Mouse (Mus musculus): ENCODE measurements around the gene Wnt1. TPM values are rescaled to one million over a fixed set of nuclear protein-coding genes. Genes with fewer than 3 reads are reported as not detected.

Gene Wnt1
- polyA plus RNA-seq, 1 experiment from 2014 or later: not detected

GRCm38 (mm10) chr15:98781166-98781565 is 8.5 kb upstream of the Wnt1 start:
- no peak overlapping the region for H3K27ac ChIP-seq
- DNase-seq (ENCODE audit: low spot score): no peak
- 29% methylated on average over 6 of the region's 6 CpGs for WGBS
- H3K36me3 ChIP-seq: no peaks in the 10 kb centered on the region
- 0 out of 2 replicates have a peak, but pooled peaks cover 2% of the 10 kb centered on the region for H3K9me3 ChIP-seq (replicated peaks)
- H3K4me3 ChIP-seq: no peak overlapping the region
- H3K27me3 ChIP-seq (ENCODE audit: low read depth, poor library complexity, severe bottlenecking): peaks cover 93% of the 10 kb centered on the region
- peaks cover 35% of the 10 kb centered on the region for H3K4me1 ChIP-seq

- H3K27ac ChIP-seq: no peak overlapping the region
- 29% methylated on average over 7 of the region's 7 CpGs for WGBS
- no peak overlapping the region for H3K4me3 ChIP-seq
- peaks cover 10% of the 10 kb centered on the region for H3K4me1 ChIP-seq
- peaks cover 93% of the 10 kb centered on the region for H3K27me3 ChIP-seq (ENCODE audit: low read depth, poor library complexity, severe bottlenecking)
- no peaks in the 10 kb centered on the region for H3K9me3 ChIP-seq (replicated peaks)
- peak; percentile 61 for DNase-seq (ENCODE audit: low spot score)
- H3K36me3 ChIP-seq: no peaks in the 10 kb centered on the region
Measured at GRCm38 (mm10) chr15:98785744-98786143, 3.9 kb upstream of the Wnt1 start.

- WGBS: 28% methylated on average over 4 of the region's 4 CpGs
- no peak overlapping the region for H3K4me3 ChIP-seq
- no peak for DNase-seq (ENCODE audit: low spot score)
- H3K4me1 ChIP-seq: peaks cover 22% of the 10 kb centered on the region
- H3K27ac ChIP-seq: no peak overlapping the region
- H3K27me3 ChIP-seq (ENCODE audit: low read depth, poor library complexity, severe bottlenecking): peaks cover 93% of the 10 kb centered on the region
- no peaks in the 10 kb centered on the region for H3K36me3 ChIP-seq
- no peaks in the 10 kb centered on the region for H3K9me3 ChIP-seq (replicated peaks)
Measured at GRCm38 (mm10) chr15:98787930-98788329, 1.7 kb upstream of the Wnt1 start.

GRCm38 (mm10) chr15:98788972-98789660 is 541 bp upstream of the Wnt1 start:
- no peak for DNase-seq (ENCODE audit: low spot score)
- Histone ChIP-seq H3K4me3 (peak overlapping the region; percentile 18; the same call in 1 of the 2 replicates), H3K36me3 (no peaks in the 10 kb centered on the region), H3K27me3 (ENCODE audit: low read depth, poor library complexity, severe bottlenecking) (peaks cover 98% of the 10 kb centered on the region), H3K9me3 (replicated peaks) (no peaks in the 10 kb centered on the region), H3K27ac (no peak overlapping the region), H3K4me1 (peaks cover 29% of the 10 kb centered on the region)
- WGBS: 15% methylated on average over 24 of the region's 24 CpGs

- H3K36me3 ChIP-seq: no peaks in the 10 kb centered on the region
- H3K9me3 ChIP-seq (replicated peaks): no peaks in the 10 kb centered on the region
- H3K27me3 ChIP-seq (ENCODE audit: low read depth, poor library complexity, severe bottlenecking): peaks cover 99% of the 10 kb centered on the region
- DNase-seq (ENCODE audit: low spot score): no peak
- H3K4me1 ChIP-seq: peaks cover 29% of the 10 kb centered on the region
- peak overlapping the region; percentile 18; the same call in 1 of the 2 replicates for H3K4me3 ChIP-seq
- WGBS: 2% methylated on average over 23 of the region's 23 CpGs
- no peak overlapping the region for H3K27ac ChIP-seq
Measured at GRCm38 (mm10) chr15:98790761-98791160, 1.1 kb downstream of the Wnt1 start.

- H3K36me3 ChIP-seq: no peaks in the 10 kb centered on the region
- no peak for DNase-seq (ENCODE audit: low spot score)
- H3K27me3 ChIP-seq (ENCODE audit: low read depth, poor library complexity, severe bottlenecking): peaks cover 100% of the 10 kb centered on the region
- no peak overlapping the region for H3K27ac ChIP-seq
- H3K4me1 ChIP-seq: peaks cover 29% of the 10 kb centered on the region
- H3K9me3 ChIP-seq (replicated peaks): no peaks in the 10 kb centered on the region
- 0 out of 2 replicates have a peak overlapping the region, but pooled peaks have one; percentile 18 for H3K4me3 ChIP-seq
- 1% methylated on average over 12 of the region's 12 CpGs for WGBS
Measured at GRCm38 (mm10) chr15:98791221-98791620, 1.6 kb downstream of the Wnt1 start.

GRCm38 (mm10) chr15:98791771-98792170 is 2.1 kb downstream of the Wnt1 start:
- Histone ChIP-seq H3K9me3 (replicated peaks) (no peaks in the 10 kb centered on the region), H3K4me1 (peaks cover 32% of the 10 kb centered on the region), H3K4me3 (no peak overlapping the region), H3K27ac (no peak overlapping the region), H3K27me3 (ENCODE audit: low read depth, poor library complexity, severe bottlenecking) (peaks cover 100% of the 10 kb centered on the region), H3K36me3 (no peaks in the 10 kb centered on the region)
- DNase-seq (ENCODE audit: low spot score): no peak
- 1% methylated on average over 23 of the region's 23 CpGs for WGBS

GRCm38 (mm10) chr15:98792233-98793020 is 2.8 kb downstream of the Wnt1 start:
- peak overlapping the region; percentile 23; the same call in 1 of the 2 replicates for H3K4me3 ChIP-seq
- no peak overlapping the region for H3K27ac ChIP-seq
- peaks cover 100% of the 10 kb centered on the region for H3K27me3 ChIP-seq (ENCODE audit: low read depth, poor library complexity, severe bottlenecking)
- DNase-seq (ENCODE audit: low spot score): no peak
- no peaks in the 10 kb centered on the region for H3K9me3 ChIP-seq (replicated peaks)
- WGBS: 2% methylated on average over 75 of the region's 75 CpGs
- no peaks in the 10 kb centered on the region for H3K36me3 ChIP-seq
- H3K4me1 ChIP-seq: peaks cover 37% of the 10 kb centered on the region

- H3K4me3 ChIP-seq: peak overlapping the region; percentile 23; the same call in 1 of the 2 replicates
- peaks cover 100% of the 10 kb centered on the region for H3K27me3 ChIP-seq (ENCODE audit: low read depth, poor library complexity, severe bottlenecking)
- H3K36me3 ChIP-seq: no peaks in the 10 kb centered on the region
- H3K4me1 ChIP-seq: peaks cover 44% of the 10 kb centered on the region
- H3K27ac ChIP-seq: no peak overlapping the region
- 4% methylated on average over 13 of the region's 13 CpGs for WGBS
- no peak for DNase-seq (ENCODE audit: low spot score)
- no peaks in the 10 kb centered on the region for H3K9me3 ChIP-seq (replicated peaks)
Measured at GRCm38 (mm10) chr15:98793141-98793698, 3.6 kb downstream of the Wnt1 start.

GRCm38 (mm10) chr15:98796803-98797595 is 7.3 kb downstream of the Wnt1 start:
- 0 out of 2 replicates have a peak overlapping the region, but pooled peaks have one; percentile 3 for H3K4me3 ChIP-seq
- no peak for DNase-seq (ENCODE audit: low spot score)

GRCm38 (mm10) chr15:98797835-98798492 is 8.3 kb downstream of the Wnt1 start:
- peak; percentile 47 for DNase-seq (ENCODE audit: low spot score)
- H3K27ac ChIP-seq: no peak overlapping the region
- WGBS: 2% methylated on average over 28 of the region's 28 CpGs
- H3K4me3 ChIP-seq: peak overlapping the region; percentile 33
- H3K36me3 ChIP-seq: no peaks in the 10 kb centered on the region
- H3K9me3 ChIP-seq (replicated peaks): no peaks in the 10 kb centered on the region
- H3K27me3 ChIP-seq (ENCODE audit: low read depth, poor library complexity, severe bottlenecking): peaks cover 100% of the 10 kb centered on the region
- H3K4me1 ChIP-seq: peaks cover 29% of the 10 kb centered on the region

More at GRCm38 (mm10) chr15:98796803-98797595, 7.3 kb downstream of the Wnt1 start:
- Histone ChIP-seq H3K36me3 (no peaks in the 10 kb centered on the region), H3K27ac (no peak overlapping the region), H3K4me1 (peaks cover 33% of the 10 kb centered on the region), H3K9me3 (replicated peaks) (no peaks in the 10 kb centered on the region), H3K27me3 (ENCODE audit: low read depth, poor library complexity, severe bottlenecking) (peaks cover 100% of the 10 kb centered on the region)
- WGBS: 8% methylated on average over 13 of the region's 13 CpGs

GRCm38 (mm10) chr15:98798903-98799302 is 9.2 kb downstream of the Wnt1 start:
- Histone ChIP-seq H3K4me1 (peaks cover 28% of the 10 kb centered on the region), H3K4me3 (no peak overlapping the region), H3K9me3 (replicated peaks) (no peaks in the 10 kb centered on the region), H3K27me3 (ENCODE audit: low read depth, poor library complexity, severe bottlenecking) (peaks cover 100% of the 10 kb centered on the region), H3K27ac (no peak overlapping the region), H3K36me3 (no peaks in the 10 kb centered on the region)
- no peak for DNase-seq (ENCODE audit: low spot score)
- WGBS: 52% methylated on average over 3 of the region's 3 CpGs
